Mouse (Mus musculus) right cerebral cortex, postnatal 4 days (tissue): ENCODE results near the gene Nckap5.

Source experiments
- DNase-seq: peaks from one replicate; pipeline ENCODE4 v3.0.0-alpha.2; 2022

Nckap5 gene

GRCm38 (mm10) chr1:125987803-125988202 lies 842.8 kb downstream of the Nckap5 start:
- DNase-seq: no peak

- DNase-seq: no peak
These were observed 846.0 kb downstream of the Nckap5 start for GRCm38 (mm10) chr1:125984570-125984969.

- DNase-seq: no peak
These were observed 856.0 kb downstream of the Nckap5 start for GRCm38 (mm10) chr1:125974649-125975048.

GRCm38 (mm10) chr1:125971933-125972332 lies 858.7 kb downstream of the Nckap5 start:
- DNase-seq: no peak

GRCm38 (mm10) chr1:125967671-125968070 lies 862.9 kb downstream of the Nckap5 start:
- DNase-seq: no peak

GRCm38 (mm10) chr1:125951026-125951425 lies 879.6 kb downstream of the Nckap5 start:
- no peak for DNase-seq

- no peak for DNase-seq
These were observed 881.5 kb downstream of the Nckap5 start for GRCm38 (mm10) chr1:125949076-125949475.

- no peak for DNase-seq
These were observed 885.5 kb downstream of the Nckap5 start for GRCm38 (mm10) chr1:125945136-125945535.

GRCm38 (mm10) chr1:125943305-125943704 lies 887.3 kb downstream of the Nckap5 start:
- no peak for DNase-seq

GRCm38 (mm10) chr1:125925486-125925885 lies 905.1 kb downstream of the Nckap5 start:
- DNase-seq: no peak

- no peak for DNase-seq
These were observed 907.5 kb downstream of the Nckap5 start for GRCm38 (mm10) chr1:125923062-125923461.

GRCm38 (mm10) chr1:125920696-125921095 lies 909.9 kb downstream of the Nckap5 start:
- no peak for DNase-seq

GRCm38 (mm10) chr1:125912601-125913600 lies 917.7 kb downstream of the Nckap5 start, which contains the start of gene Lypd1:
Lypd1 (minus strand) TSS chr1:125913101.
- DNase-seq: peak; percentile 20

- peak; percentile 53 for DNase-seq
These were observed 918.6 kb downstream of the Nckap5 start for GRCm38 (mm10) chr1:125911901-125912445.

- peak; percentile 69 for DNase-seq
These were observed 919.2 kb downstream of the Nckap5 start for GRCm38 (mm10) chr1:125911337-125911900.

GRCm38 (mm10) chr1:125910871-125911265 lies 919.7 kb downstream of the Nckap5 start:
- DNase-seq: no peak

GRCm38 (mm10) chr1:125910211-125910870 lies 920.3 kb downstream of the Nckap5 start:
- DNase-seq: peak; percentile 45

GRCm38 (mm10) chr1:125893158-125893557 lies 937.4 kb downstream of the Nckap5 start:
- no peak for DNase-seq

GRCm38 (mm10) chr1:125870056-125870455 lies 960.5 kb downstream of the Nckap5 start:
- DNase-seq: no peak
